Mouse (Mus musculus): ENCODE measurements around the gene Zdhhc24. TPM values are rescaled to one million over a fixed set of nuclear protein-coding genes. Genes with fewer than 3 reads are reported as not detected.
A peak's percentile ranks its signal among the peaks of the same experiment; 100 is the strongest.

Gene Zdhhc24
- 10.5 and 10.7 TPM in 2 replicates for polyA plus RNA-seq (2015; fragmentation: Nextera tagmentation; extraction: Ambion mirVana)

GRCm38 (mm10) chr19:4878405-4879323 is at the start of gene Zdhhc24:
Zdhhc24 (plus strand) TSS chr19:4878668.
- Histone ChIP-seq H3K9me3 (no peaks in the 10 kb centered on the region), H3K4me1 (peaks cover 15% of the 10 kb centered on the region), H3K36me3 (peaks cover 10% of the 10 kb centered on the region; the same call in 1 of the 2 replicates), H3K27me3 (peaks cover 5% of the 10 kb centered on the region; the same call in 1 of the 2 replicates), H3K4me2 (replicated peaks) (peak within 1 kb of the TSS; percentile 90), H3K9ac (peak within 1 kb of the TSS; percentile 84), H3K27ac (peak within 1 kb of the TSS; percentile 58), H3K4me3 (peak within 1 kb of the TSS; percentile 97)
- under 1% methylated on average over 52 of the region's 52 CpGs for WGBS
- ATAC-seq (ENCODE audit: low FRiP score, low read depth): peak; percentile 98

GRCm38 (mm10) chr19:4829156-4829555 is 49.3 kb upstream of the Zdhhc24 start:
- Histone ChIP-seq H3K27me3 (no peaks in the 10 kb centered on the region), H3K4me3 (no peak overlapping the region), H3K36me3 (peaks cover 70% of the 10 kb centered on the region), H3K9me3 (no peaks in the 10 kb centered on the region), H3K27ac (no peak overlapping the region), H3K4me1 (no peaks in the 10 kb centered on the region), H3K4me2 (replicated peaks) (no peak overlapping the region), H3K9ac (no peak overlapping the region)
- 66% methylated on average over 7 of the region's 7 CpGs for WGBS
- ATAC-seq (ENCODE audit: low FRiP score, low read depth): no peak

- Histone ChIP-seq H3K27ac (no peak overlapping the region), H3K9ac (no peak overlapping the region), H3K4me1 (peaks cover 14% of the 10 kb centered on the region), H3K4me3 (no peak overlapping the region), H3K9me3 (no peaks in the 10 kb centered on the region), H3K36me3 (peaks cover 41% of the 10 kb centered on the region), H3K27me3 (no peaks in the 10 kb centered on the region), H3K4me2 (replicated peaks) (no peak overlapping the region)
- no peak for ATAC-seq (ENCODE audit: low FRiP score, low read depth)
- WGBS: 83% methylated on average over 8 of the region's 8 CpGs
Measured at GRCm38 (mm10) chr19:4833977-4834376, 44.5 kb upstream of the Zdhhc24 start.

GRCm38 (mm10) chr19:4836096-4836495 is 42.4 kb upstream of the Zdhhc24 start:
- Histone ChIP-seq H3K4me1 (peaks cover 19% of the 10 kb centered on the region), H3K27me3 (peaks cover 17% of the 10 kb centered on the region)
- 78% methylated on average over 2 of the region's 2 CpGs for WGBS

GRCm38 (mm10) chr19:4837049-4837448 is 41.4 kb upstream of the Zdhhc24 start:
- H3K27me3 ChIP-seq: peaks cover 26% of the 10 kb centered on the region
- H3K36me3 ChIP-seq: peaks cover 16% of the 10 kb centered on the region
- no peak for ATAC-seq (ENCODE audit: low FRiP score, low read depth)
- no peaks in the 10 kb centered on the region for H3K9me3 ChIP-seq
- H3K9ac ChIP-seq: no peak overlapping the region
- 91% methylated on average over 6 of the region's 6 CpGs for WGBS
- H3K4me2 ChIP-seq (replicated peaks): no peak overlapping the region
- H3K27ac ChIP-seq: no peak overlapping the region
- peaks cover 19% of the 10 kb centered on the region for H3K4me1 ChIP-seq
- no peak overlapping the region for H3K4me3 ChIP-seq

More at GRCm38 (mm10) chr19:4836096-4836495, 42.4 kb upstream of the Zdhhc24 start:
- Histone ChIP-seq H3K27ac (no peak overlapping the region), H3K4me3 (no peak overlapping the region), H3K4me2 (replicated peaks) (no peak overlapping the region), H3K36me3 (peaks cover 22% of the 10 kb centered on the region), H3K9ac (no peak overlapping the region), H3K9me3 (no peaks in the 10 kb centered on the region)
- no peak for ATAC-seq (ENCODE audit: low FRiP score, low read depth)

GRCm38 (mm10) chr19:4838526-4839140 is 39.8 kb upstream of the Zdhhc24 start:
- Histone ChIP-seq H3K4me2 (replicated peaks) (peak overlapping the region; percentile 96), H3K27ac (no peak overlapping the region), H3K4me1 (peaks cover 19% of the 10 kb centered on the region), H3K27me3 (peaks cover 35% of the 10 kb centered on the region), H3K9ac (peak overlapping the region; percentile 74), H3K4me3 (peak overlapping the region; percentile 54), H3K36me3 (no peaks in the 10 kb centered on the region; the same call in 1 of the 2 replicates), H3K9me3 (no peaks in the 10 kb centered on the region)
- 32% methylated on average over 10 of the region's 10 CpGs for WGBS
- no peak; the same call in 1 of the 2 replicates for ATAC-seq (ENCODE audit: low FRiP score, low read depth)

- no peak within 1 kb of the TSS for H3K27ac ChIP-seq
- peak within 1 kb of the TSS; percentile 74 for H3K9ac ChIP-seq
- ATAC-seq (ENCODE audit: low FRiP score, low read depth): peak; percentile 99
- H3K4me2 ChIP-seq (replicated peaks): peak within 1 kb of the TSS; percentile 96
- peaks cover 35% of the 10 kb centered on the region for H3K27me3 ChIP-seq
- WGBS: under 1% methylated on average over 25 of the region's 25 CpGs
- no peaks in the 10 kb centered on the region; the same call in 1 of the 2 replicates for H3K36me3 ChIP-seq
- H3K4me1 ChIP-seq: peaks cover 19% of the 10 kb centered on the region
- H3K9me3 ChIP-seq: no peaks in the 10 kb centered on the region
- H3K4me3 ChIP-seq: peak within 1 kb of the TSS; percentile 54
Measured at GRCm38 (mm10) chr19:4839149-4839548, 39.3 kb upstream of the Zdhhc24 start, which contains the start of the genes Ccs and Ccdc87. Ccs (minus strand) TSS chr19:4839332. Ccdc87 (plus strand) TSS chr19:4839366.

- H3K4me3 ChIP-seq: no peak overlapping the region
- H3K4me1 ChIP-seq: peaks cover 19% of the 10 kb centered on the region
- 82% methylated on average over 9 of the region's 9 CpGs for WGBS
- H3K9me3 ChIP-seq: no peaks in the 10 kb centered on the region
- no peak overlapping the region for H3K27ac ChIP-seq
- ATAC-seq (ENCODE audit: low FRiP score, low read depth): no peak
- H3K36me3 ChIP-seq: no peaks in the 10 kb centered on the region; the same call in 1 of the 2 replicates
- peaks cover 35% of the 10 kb centered on the region for H3K27me3 ChIP-seq
- no peak overlapping the region for H3K9ac ChIP-seq
- no peak overlapping the region for H3K4me2 ChIP-seq (replicated peaks)
Measured at GRCm38 (mm10) chr19:4840848-4841247, 37.6 kb upstream of the Zdhhc24 start.

- peaks cover 38% of the 10 kb centered on the region for H3K27me3 ChIP-seq
- WGBS: 69% methylated on average over 2 of the region's 2 CpGs
- ATAC-seq (ENCODE audit: low FRiP score, low read depth): no peak
- peaks cover 18% of the 10 kb centered on the region for H3K4me1 ChIP-seq
- H3K36me3 ChIP-seq: no peaks in the 10 kb centered on the region; the same call in 1 of the 2 replicates
- no peak overlapping the region for H3K27ac ChIP-seq
- no peak overlapping the region for H3K4me2 ChIP-seq (replicated peaks)
- H3K9ac ChIP-seq: no peak overlapping the region
- no peaks in the 10 kb centered on the region for H3K9me3 ChIP-seq
- H3K4me3 ChIP-seq: no peak overlapping the region
Measured at GRCm38 (mm10) chr19:4842611-4843010, 35.9 kb upstream of the Zdhhc24 start.

- 66% methylated on average over 2 of the region's 2 CpGs for WGBS
Measured at GRCm38 (mm10) chr19:4845846-4846245, 32.6 kb upstream of the Zdhhc24 start.

GRCm38 (mm10) chr19:4847490-4847889 is 31.0 kb upstream of the Zdhhc24 start:
- no peaks in the 10 kb centered on the region for H3K4me1 ChIP-seq
- no peaks in the 10 kb centered on the region for H3K9me3 ChIP-seq
- H3K4me2 ChIP-seq (replicated peaks): no peak overlapping the region
- H3K27me3 ChIP-seq: peaks cover 7% of the 10 kb centered on the region
- no peak overlapping the region for H3K9ac ChIP-seq
- no peak overlapping the region for H3K27ac ChIP-seq
- H3K4me3 ChIP-seq: no peak overlapping the region
- 35% methylated on average over 7 of the region's 7 CpGs for WGBS
- no peak for ATAC-seq (ENCODE audit: low FRiP score, low read depth)
- no peaks in the 10 kb centered on the region for H3K36me3 ChIP-seq

More at GRCm38 (mm10) chr19:4845846-4846245, 32.6 kb upstream of the Zdhhc24 start:
- peaks cover 24% of the 10 kb centered on the region for H3K27me3 ChIP-seq
- ATAC-seq (ENCODE audit: low FRiP score, low read depth): no peak
- no peak overlapping the region for H3K4me2 ChIP-seq (replicated peaks)
- no peak overlapping the region for H3K9ac ChIP-seq
- H3K9me3 ChIP-seq: no peaks in the 10 kb centered on the region
- H3K36me3 ChIP-seq: no peaks in the 10 kb centered on the region
- no peaks in the 10 kb centered on the region for H3K4me1 ChIP-seq
- no peak overlapping the region for H3K27ac ChIP-seq
- no peak overlapping the region for H3K4me3 ChIP-seq

GRCm38 (mm10) chr19:4849800-4850199 is 28.7 kb upstream of the Zdhhc24 start:
- no peak overlapping the region for H3K4me2 ChIP-seq (replicated peaks)
- 49% methylated on average over 4 of the region's 4 CpGs for WGBS
- no peaks in the 10 kb centered on the region for H3K9me3 ChIP-seq
- ATAC-seq (ENCODE audit: low FRiP score, low read depth): no peak
- no peaks in the 10 kb centered on the region for H3K4me1 ChIP-seq
- no peak overlapping the region for H3K9ac ChIP-seq
- H3K27me3 ChIP-seq: peaks cover 3% of the 10 kb centered on the region; the same call in 1 of the 2 replicates
- no peaks in the 10 kb centered on the region for H3K36me3 ChIP-seq
- H3K4me3 ChIP-seq: no peak overlapping the region
- H3K27ac ChIP-seq: no peak overlapping the region

Measured in limb, embryonic 13.5 days (tissue).